Mouse (Mus musculus): ENCODE data around the gene Eno1. TPM values are rescaled to one million over a fixed set of nuclear protein-coding genes. Genes with fewer than 3 reads are reported as not detected.

The Eno1 gene
- total and polyA plus RNA-seq, 3 experiments: 1,109 to 1,985 (median 1,272) TPM

GRCm38 (mm10) chr4:150268674-150269653 is 32.4 kb downstream of the Eno1 start:
- Histone ChIP-seq H3K9ac (ENCODE audit: insufficient read depth, low read depth) (no peak overlapping the region), H3K4me1 (ENCODE audit: control insufficient read depth in 1 of 2, insufficient read depth in 2 of 2) (peaks cover 24 to 47% of the 10 kb centered on the region in 2 experiments), H3K27me3 (replicated peaks) (no peaks in the 10 kb centered on the region), H3K27ac (ENCODE audit: insufficient read depth, low read depth) (peak overlapping the region; percentile 67), H3K4me3 (replicated peaks in 1 of 3; ENCODE audit: low read depth in 2 of 3, low read length in 2 of 3, poor library complexity in 1 of 3) (peak overlapping the region in 2 of 3 experiments; percentile 11 to 31), H3K36me3 (replicated peaks in 1 of 2; ENCODE audit: control insufficient read depth in 1 of 2, insufficient read depth in 1 of 2, low read length in 1 of 2) (peaks cover 0 to 14% of the 10 kb centered on the region in 2 experiments), H3K4me2 (ENCODE audit: insufficient read depth, low read depth, poor library complexity, severe bottlenecking) (peak overlapping the region; percentile 89), H3K9me3 (replicated peaks; ENCODE audit: low read length) (no peaks in the 10 kb centered on the region), H3K79me2 (replicated peaks; ENCODE audit: control insufficient read depth, extremely low read depth, insufficient read depth, poor library complexity, severe bottlenecking) (no peaks in the 10 kb centered on the region)
- no peak for DNase-seq (ENCODE audit: extremely low read depth)
- TF ChIP-seq RAD21 (IDR thresholded peaks at IDR 0.05; ENCODE audit: low read depth, low read length): no peak
- TF ChIP-seq BHLHE40 (IDR thresholded peaks at IDR 0.05; ENCODE audit: low read depth, low read length): peak; percentile 49
- no peak for TF ChIP-seq HCFC1 (IDR thresholded peaks at IDR 0.05; ENCODE audit: low read depth, low read length)
- TF ChIP-seq MYC (IDR thresholded peaks at IDR 0.05; ENCODE audit: low read depth, low read length): peak; percentile 55; the same call in 1 of the 2 replicates
- TF ChIP-seq USF2 (conservative IDR thresholded peaks at IDR 0.05; ENCODE audit: low read depth, low read length): no peak
- TF ChIP-seq CHD1 (IDR thresholded peaks at IDR 0.05; ENCODE audit: low read depth, low read length): no peak
- TF ChIP-seq JUN (IDR thresholded peaks at IDR 0.05; ENCODE audit: insufficient read depth, low read depth, low read length): no peak
- peak; percentile 69 for TF ChIP-seq NRF1 (IDR thresholded peaks at IDR 0.05; ENCODE audit: low read depth, low read length)
- no peak for TF ChIP-seq ELF1 (IDR thresholded peaks at IDR 0.05; ENCODE audit: low read depth, low read length)
- no peak for TF ChIP-seq ZNF384 (IDR thresholded peaks at IDR 0.05; ENCODE audit: low read depth, low read length)
- peak; percentile 71; the same call in 1 of the 2 replicates for TF ChIP-seq MAX (IDR thresholded peaks at IDR 0.05; ENCODE audit: low read length)
- TF ChIP-seq SMC3 (IDR thresholded peaks at IDR 0.05; ENCODE audit: low read depth, low read length): peak; percentile 2; the same call in 1 of the 2 replicates
- no peak for TF ChIP-seq CTCF (conservative IDR thresholded peaks at IDR 0.05 in 1 of 2, IDR thresholded peaks at IDR 0.05 in 1 of 2; ENCODE audit: low read depth in 2 of 2, low read length in 2 of 2)
- no peak for TF ChIP-seq GABPA (IDR thresholded peaks at IDR 0.05; ENCODE audit: insufficient replicate concordance, low read depth, low read length)
- no peak for TF ChIP-seq MEF2A (IDR thresholded peaks at IDR 0.05; ENCODE audit: borderline replicate concordance, low read depth, low read length)
- in situ Hi-C loops (cut with MboI; ENCODE audit: low pct_ligation_motif_present, low pct_unique_long_range_greater_than_20kb, low sequenced_read_pairs): loop anchor here (10.0 kb wide), 1 partner anchor 196 kb away; no protein-coding TSS in a partner anchor
- dilution Hi-C loops (cut with MboI; ENCODE audit: extremely low pct_ligation_motif_present, extremely low pct_unique_long_range_greater_than_20kb, low sequenced_read_pairs): no loop called here

- Histone ChIP-seq H3K4me3 (replicated peaks in 1 of 3; ENCODE audit: low read depth in 2 of 3, low read length in 2 of 3, poor library complexity in 1 of 3) (peak overlapping the region in 2 of 3 experiments; percentile 9 to 13), H3K36me3 (replicated peaks in 1 of 2; ENCODE audit: control insufficient read depth in 1 of 2, insufficient read depth in 1 of 2, low read length in 1 of 2) (peaks cover 0 to 9% of the 10 kb centered on the region in 2 experiments), H3K79me2 (replicated peaks; ENCODE audit: control insufficient read depth, extremely low read depth, insufficient read depth, poor library complexity, severe bottlenecking) (no peaks in the 10 kb centered on the region), H3K4me1 (ENCODE audit: control insufficient read depth in 1 of 2, insufficient read depth in 2 of 2) (peaks cover 24 to 47% of the 10 kb centered on the region in 2 experiments), H3K4me2 (ENCODE audit: insufficient read depth, low read depth, poor library complexity, severe bottlenecking) (peak overlapping the region; percentile 89), H3K27me3 (replicated peaks) (no peaks in the 10 kb centered on the region), H3K27ac (ENCODE audit: insufficient read depth, low read depth) (peak overlapping the region; percentile 67), H3K9me3 (replicated peaks; ENCODE audit: low read length) (no peaks in the 10 kb centered on the region), H3K9ac (ENCODE audit: insufficient read depth, low read depth) (0 out of 2 replicates have a peak overlapping the region, but pooled peaks have one; percentile 17)
- DNase-seq (ENCODE audit: extremely low read depth): no peak
- in situ Hi-C loops (cut with MboI; ENCODE audit: low pct_ligation_motif_present, low pct_unique_long_range_greater_than_20kb, low sequenced_read_pairs): loop anchor here (10.0 kb wide), 1 partner anchor 195 kb away; no protein-coding TSS in a partner anchor
- TF ChIP-seq USF1 (IDR thresholded peaks at IDR 0.05; ENCODE audit: low read depth, low read length): no peak
- TF ChIP-seq MEF2A (IDR thresholded peaks at IDR 0.05; ENCODE audit: borderline replicate concordance, low read depth, low read length): peak; percentile 42; the same call in 1 of the 2 replicates
- peak; percentile 79 for TF ChIP-seq IRF4 (IDR thresholded peaks at IDR 0.05; ENCODE audit: low read depth, low read length)
- no peak for TF ChIP-seq PAX5 (IDR thresholded peaks at IDR 0.05; ENCODE audit: low read length)
- TF ChIP-seq MAZ (IDR thresholded peaks at IDR 0.05; ENCODE audit: low read depth, low read length): no peak
- 0 out of 2 replicates have a peak, but pooled peaks have one; percentile 42 for TF ChIP-seq ETS1 (conservative IDR thresholded peaks at IDR 0.05; ENCODE audit: low read depth, low read length)
- TF ChIP-seq UBTF (IDR thresholded peaks at IDR 0.05; ENCODE audit: low read depth, low read length): peak; percentile 67; the same call in 1 of the 2 replicates
- TF ChIP-seq BHLHE40 (IDR thresholded peaks at IDR 0.05; ENCODE audit: low read depth, low read length): peak; percentile 85
- TF ChIP-seq TCF12 (IDR thresholded peaks at IDR 0.05; ENCODE audit: low read depth, low read length): peak; percentile 63
- TF ChIP-seq MXI1 (IDR thresholded peaks at IDR 0.05; ENCODE audit: low read depth, low read length): peak; percentile 17; the same call in 1 of the 2 replicates
- TF ChIP-seq CHD1 (IDR thresholded peaks at IDR 0.05; ENCODE audit: low read depth, low read length): no peak
- dilution Hi-C loops (cut with MboI; ENCODE audit: extremely low pct_ligation_motif_present, extremely low pct_unique_long_range_greater_than_20kb, low sequenced_read_pairs): no loop called here
Observed at GRCm38 (mm10) chr4:150269679-150270078, 33.2 kb downstream of the Eno1 start.

Measured in CH12.LX (cell line).